Mouse (Mus musculus): ENCODE data around the gene Rap1gap2.

GRCm38 (mm10) chr11:74433000-74433399 is 177.7 kb downstream of the Rap1gap2 start:
- TF ChIP-seq GATA1 (IDR thresholded peaks at IDR 0.05; ENCODE audit: borderline replicate concordance, low read length), result no peak
- TF ChIP-seq FLI1 (IDR thresholded peaks at IDR 0.05; ENCODE audit: low read length), result no peak
